Mouse (Mus musculus): Measurements from ENCODE around the gene Abhd8. TPM values are rescaled to one million over a fixed set of nuclear protein-coding genes. Genes with fewer than 3 reads are reported as not detected.

Gene Abhd8
- polyA plus RNA-seq, 1 experiment from 2014 or later = 127 TPM

DNA sequence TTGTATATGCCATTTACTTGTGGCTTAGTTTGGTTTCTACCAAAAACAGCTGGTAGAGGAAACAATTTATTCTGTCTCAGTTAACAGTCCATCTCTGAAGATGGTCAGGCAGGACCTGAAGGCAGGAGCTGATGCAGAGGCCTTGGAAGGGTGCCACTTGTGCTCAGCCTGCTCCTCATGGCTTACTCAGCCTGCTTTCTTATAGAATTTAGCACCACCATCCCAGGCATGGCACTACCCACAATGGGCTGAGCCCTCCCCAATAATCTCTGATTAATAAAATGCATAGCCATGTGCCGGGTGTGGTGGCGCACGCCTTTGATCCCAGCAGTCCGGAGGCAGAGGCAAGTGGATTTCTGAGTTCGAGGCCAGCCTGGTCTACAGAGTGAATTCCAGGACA, 2.7 kb upstream of the Abhd8 start:
- H3K27ac ChIP-seq (ENCODE audit: low read length) = no peak overlapping the region
- no peaks in the 10 kb centered on the region for H3K9me3 ChIP-seq (ENCODE audit: control insufficient read depth, low read length)
- H3K27me3 ChIP-seq (replicated peaks; ENCODE audit: control insufficient read depth, insufficient read depth, low read length) = no peaks in the 10 kb centered on the region
- WGBS = 97% methylated on average over 5 of the region's 5 CpGs
- ATAC-seq = no peak
- no peak overlapping the region for H3K4me2 ChIP-seq (ENCODE audit: low read length)
- no peak overlapping the region for H3K9ac ChIP-seq (replicated peaks; ENCODE audit: low read depth, low read length)
- H3K36me3 ChIP-seq (ENCODE audit: control insufficient read depth, insufficient read depth) = 0 out of 2 replicates have a peak, but pooled peaks cover under 1% of the 10 kb centered on the region
- H3K4me3 ChIP-seq (replicated peaks; ENCODE audit: low read length) = no peak overlapping the region
- peaks cover 51% of the 10 kb centered on the region for H3K4me1 ChIP-seq (replicated peaks; ENCODE audit: control insufficient read depth, insufficient read depth, low read length)

GRCm38 (mm10) chr8:71465733-71466132, 2.3 kb upstream of the Abhd8 start:
- no peak for ATAC-seq
- no peak overlapping the region for H3K27ac ChIP-seq (ENCODE audit: low read length)
- peaks cover 6% of the 10 kb centered on the region; the same call in 1 of the 2 replicates for H3K36me3 ChIP-seq (ENCODE audit: control insufficient read depth, insufficient read depth)
- 88% methylated on average over 8 of the region's 8 CpGs for WGBS
- peaks cover 53% of the 10 kb centered on the region for H3K4me1 ChIP-seq (replicated peaks; ENCODE audit: control insufficient read depth, insufficient read depth, low read length)
- H3K27me3 ChIP-seq (replicated peaks; ENCODE audit: control insufficient read depth, insufficient read depth, low read length) = no peaks in the 10 kb centered on the region
- no peaks in the 10 kb centered on the region for H3K9me3 ChIP-seq (ENCODE audit: control insufficient read depth, low read length)
- H3K4me3 ChIP-seq (replicated peaks; ENCODE audit: low read length) = peak overlapping the region; percentile 55
- peak overlapping the region; percentile 82 for H3K4me2 ChIP-seq (ENCODE audit: low read length)
- peak overlapping the region; percentile 82 for H3K9ac ChIP-seq (replicated peaks; ENCODE audit: low read depth, low read length)

GRCm38 (mm10) chr8:71464513-71465500, 1.4 kb upstream of the Abhd8 start, which contains the start of gene Mrpl34:
Gene Mrpl34 (plus strand): TSS chr8:71464959.
- peak within 1 kb of the TSS; percentile 82 for H3K4me2 ChIP-seq (ENCODE audit: low read length)
- no peaks in the 10 kb centered on the region for H3K9me3 ChIP-seq (ENCODE audit: control insufficient read depth, low read length)
- WGBS = under 1% methylated on average over 59 of the region's 59 CpGs
- H3K4me3 ChIP-seq (replicated peaks; ENCODE audit: low read length) = peak within 1 kb of the TSS; percentile 55
- H3K36me3 ChIP-seq (ENCODE audit: control insufficient read depth, insufficient read depth) = peaks cover 8% of the 10 kb centered on the region; the same call in 1 of the 2 replicates
- peak within 1 kb of the TSS; percentile 82 for H3K9ac ChIP-seq (replicated peaks; ENCODE audit: low read depth, low read length)
- no peaks in the 10 kb centered on the region for H3K27me3 ChIP-seq (replicated peaks; ENCODE audit: control insufficient read depth, insufficient read depth, low read length)
- ATAC-seq = peak; percentile 59
- peaks cover 48% of the 10 kb centered on the region for H3K4me1 ChIP-seq (replicated peaks; ENCODE audit: control insufficient read depth, insufficient read depth, low read length)
- peak within 1 kb of the TSS; percentile 88 for H3K27ac ChIP-seq (ENCODE audit: low read length)

GRCm38 (mm10) chr8:71462786-71463185, 669 bp downstream of the Abhd8 start:
- peaks cover 43% of the 10 kb centered on the region for H3K4me1 ChIP-seq (replicated peaks; ENCODE audit: control insufficient read depth, insufficient read depth, low read length)
- peak overlapping the region; percentile 55 for H3K4me3 ChIP-seq (replicated peaks; ENCODE audit: low read length)
- H3K36me3 ChIP-seq (ENCODE audit: control insufficient read depth, insufficient read depth) = peaks cover 10% of the 10 kb centered on the region
- H3K27me3 ChIP-seq (replicated peaks; ENCODE audit: control insufficient read depth, insufficient read depth, low read length) = no peaks in the 10 kb centered on the region
- no peak overlapping the region; the same call in 1 of the 2 replicates for H3K27ac ChIP-seq (ENCODE audit: low read length)
- WGBS = 2% methylated on average over 16 of the region's 16 CpGs
- ATAC-seq = no peak
- H3K9ac ChIP-seq (replicated peaks; ENCODE audit: low read depth, low read length) = peak overlapping the region; percentile 76
- H3K9me3 ChIP-seq (ENCODE audit: control insufficient read depth, low read length) = no peaks in the 10 kb centered on the region
- peak overlapping the region; percentile 82 for H3K4me2 ChIP-seq (ENCODE audit: low read length)

- whole genome bisulfite sequencing = 69% methylated on average over 4 of the region's 4 CpGs
- Histone ChIP-seq H3K9ac (replicated peaks; ENCODE audit: low read depth, low read length) (peak overlapping the region; percentile 76), H3K4me2 (ENCODE audit: low read length) (peak overlapping the region; percentile 82), H3K27ac (ENCODE audit: low read length) (no peak overlapping the region), H3K9me3 (ENCODE audit: control insufficient read depth, low read length) (no peaks in the 10 kb centered on the region), H3K4me1 (replicated peaks; ENCODE audit: control insufficient read depth, insufficient read depth, low read length) (peaks cover 43% of the 10 kb centered on the region), H3K27me3 (replicated peaks; ENCODE audit: control insufficient read depth, insufficient read depth, low read length) (no peaks in the 10 kb centered on the region), H3K4me3 (replicated peaks; ENCODE audit: low read length) (peak overlapping the region; percentile 55), H3K36me3 (ENCODE audit: control insufficient read depth, insufficient read depth) (peaks cover 13% of the 10 kb centered on the region)
- ATAC-seq = no peak
These were observed 1.3 kb downstream of the Abhd8 start for GRCm38 (mm10) chr8:71462191-71462590.

- no peaks in the 10 kb centered on the region for H3K27me3 ChIP-seq (replicated peaks; ENCODE audit: control insufficient read depth, insufficient read depth, low read length)
- peaks cover 16% of the 10 kb centered on the region for H3K36me3 ChIP-seq (ENCODE audit: control insufficient read depth, insufficient read depth)
- no peak overlapping the region for H3K4me3 ChIP-seq (replicated peaks; ENCODE audit: low read length)
- ATAC-seq = no peak
- H3K27ac ChIP-seq (ENCODE audit: low read length) = no peak overlapping the region
- H3K4me2 ChIP-seq (ENCODE audit: low read length) = no peak overlapping the region
- WGBS = 78% methylated on average over 47 of the region's 47 CpGs
- peaks cover 43% of the 10 kb centered on the region for H3K4me1 ChIP-seq (replicated peaks; ENCODE audit: control insufficient read depth, insufficient read depth, low read length)
- no peak overlapping the region for H3K9ac ChIP-seq (replicated peaks; ENCODE audit: low read depth, low read length)
- no peaks in the 10 kb centered on the region for H3K9me3 ChIP-seq (ENCODE audit: control insufficient read depth, low read length)
These were observed 2.2 kb downstream of the Abhd8 start for GRCm38 (mm10) chr8:71461152-71461840.

GRCm38 (mm10) chr8:71460716-71461115, 2.7 kb downstream of the Abhd8 start:
- no peak overlapping the region for H3K9ac ChIP-seq (replicated peaks; ENCODE audit: low read depth, low read length)
- no peak overlapping the region for H3K27ac ChIP-seq (ENCODE audit: low read length)
- H3K36me3 ChIP-seq (ENCODE audit: control insufficient read depth, insufficient read depth) = peaks cover 16% of the 10 kb centered on the region
- peaks cover 38% of the 10 kb centered on the region for H3K4me1 ChIP-seq (replicated peaks; ENCODE audit: control insufficient read depth, insufficient read depth, low read length)
- ATAC-seq = no peak
- H3K27me3 ChIP-seq (replicated peaks; ENCODE audit: control insufficient read depth, insufficient read depth, low read length) = no peaks in the 10 kb centered on the region
- no peak overlapping the region for H3K4me2 ChIP-seq (ENCODE audit: low read length)
- H3K9me3 ChIP-seq (ENCODE audit: control insufficient read depth, low read length) = no peaks in the 10 kb centered on the region
- H3K4me3 ChIP-seq (replicated peaks; ENCODE audit: low read length) = no peak overlapping the region
- WGBS = 93% methylated on average over 6 of the region's 6 CpGs

GRCm38 (mm10) chr8:71457659-71458270, 5.7 kb downstream of the Abhd8 start:
- 89% methylated on average over 20 of the region's 20 CpGs for WGBS
- Histone ChIP-seq H3K27me3 (replicated peaks; ENCODE audit: control insufficient read depth, insufficient read depth, low read length) (no peaks in the 10 kb centered on the region), H3K4me2 (ENCODE audit: low read length) (no peak overlapping the region), H3K9ac (replicated peaks; ENCODE audit: low read depth, low read length) (no peak overlapping the region), H3K9me3 (ENCODE audit: control insufficient read depth, low read length) (no peaks in the 10 kb centered on the region), H3K36me3 (ENCODE audit: control insufficient read depth, insufficient read depth) (peaks cover 16% of the 10 kb centered on the region), H3K4me3 (replicated peaks; ENCODE audit: low read length) (no peak overlapping the region), H3K27ac (ENCODE audit: low read length) (no peak overlapping the region), H3K4me1 (replicated peaks; ENCODE audit: control insufficient read depth, insufficient read depth, low read length) (peaks cover 22% of the 10 kb centered on the region)
- ATAC-seq = no peak

DNA sequence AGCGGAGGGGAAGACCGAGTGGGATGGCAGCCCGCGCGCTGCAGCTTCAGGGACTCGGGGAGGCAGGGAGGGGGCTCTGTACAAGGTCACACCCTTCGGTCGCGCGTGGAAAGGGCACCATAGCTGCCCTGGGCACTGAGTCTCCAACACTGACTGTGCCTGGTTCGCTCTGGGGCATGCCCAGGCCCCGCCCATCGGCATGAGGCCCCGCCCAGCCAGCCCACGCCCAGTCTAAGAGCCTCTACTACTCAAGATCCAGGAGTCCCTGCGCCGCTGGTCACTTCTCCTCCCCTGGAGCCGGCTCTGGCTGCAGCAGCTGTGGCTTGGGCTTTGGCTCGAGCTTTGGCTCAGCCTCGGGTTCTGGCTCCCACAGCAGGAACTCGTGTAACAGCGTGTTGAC, 6.5 kb downstream of the Abhd8 start:
- Histone ChIP-seq H3K27ac (ENCODE audit: low read length) (no peak overlapping the region), H3K27me3 (replicated peaks; ENCODE audit: control insufficient read depth, insufficient read depth, low read length) (no peaks in the 10 kb centered on the region), H3K36me3 (ENCODE audit: control insufficient read depth, insufficient read depth) (peaks cover 16% of the 10 kb centered on the region), H3K4me1 (replicated peaks; ENCODE audit: control insufficient read depth, insufficient read depth, low read length) (peaks cover 14% of the 10 kb centered on the region), H3K9me3 (ENCODE audit: control insufficient read depth, low read length) (no peaks in the 10 kb centered on the region), H3K4me3 (replicated peaks; ENCODE audit: low read length) (no peak overlapping the region), H3K9ac (replicated peaks; ENCODE audit: low read depth, low read length) (no peak overlapping the region), H3K4me2 (ENCODE audit: low read length) (no peak overlapping the region)
- ATAC-seq = no peak
- WGBS = 49% methylated on average over 22 of the region's 22 CpGs
